Mouse (Mus musculus): Measurements from ENCODE around the gene Pagr1a. TPM values are rescaled to one million over a fixed set of nuclear protein-coding genes. Genes with fewer than 3 reads are reported as not detected.

Pagr1a gene
- total and polyA plus RNA-seq, 3 experiments, result 60.2 to 85.9 TPM; not detected in 1

DNA sequence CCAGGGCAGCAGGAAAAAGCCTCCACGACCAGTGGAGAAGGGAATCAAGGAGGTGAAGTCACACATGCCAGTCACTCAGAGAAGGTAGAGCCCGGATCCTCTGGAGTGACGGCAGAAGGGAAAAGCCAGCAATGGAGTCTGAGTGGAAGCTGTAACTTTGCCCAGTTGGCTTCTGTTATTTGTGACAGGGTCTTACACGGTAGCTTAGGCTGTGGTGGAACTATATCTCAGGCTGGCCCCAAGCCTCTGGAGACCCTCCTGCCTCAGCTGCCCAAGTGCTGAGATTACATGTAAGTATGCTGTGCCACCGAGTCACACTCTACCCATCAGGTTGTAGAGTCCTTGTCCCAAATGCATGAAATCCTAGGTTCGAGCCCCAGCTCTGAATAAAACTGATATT, 3.8 kb downstream of the Pagr1a start:
- Histone ChIP-seq H3K4me1 (ENCODE audit: control insufficient read depth in 1 of 2, insufficient read depth in 2 of 2, low read length in 2 of 2) (peaks cover 3 to 27% of the 10 kb centered on the region in 2 experiments), H3K4me3 (ENCODE audit: control insufficient read depth in 1 of 2, insufficient read depth in 1 of 2, low read depth in 2 of 2, low read length in 2 of 2) (no peak overlapping the region), H3K79me2 (ENCODE audit: control insufficient read depth, insufficient read depth, low read length, poor library complexity) (peaks cover 36% of the 10 kb centered on the region), H3K9ac (ENCODE audit: control insufficient read depth, low read depth, low read length, poor library complexity, severe bottlenecking) (no peak overlapping the region), H3K9me3 (replicated peaks; ENCODE audit: insufficient read depth, low read length) (no peaks in the 10 kb centered on the region), H3K27ac (ENCODE audit: control insufficient read depth, low read depth, low read length) (no peak overlapping the region), H3K27me3 (ENCODE audit: control insufficient read depth in 1 of 2, insufficient read depth in 2 of 2, low read length in 2 of 2) (no peaks in the 10 kb centered on the region), H3K36me3 (ENCODE audit: control insufficient read depth in 1 of 2, insufficient read depth in 2 of 2, low read length in 2 of 2) (peaks cover 0 to 24% of the 10 kb centered on the region in 2 experiments; a peak in 2 of 4 replicates)
- no peak for DNase-seq (ENCODE audit: low read depth, low spot score)
- TF ChIP-seq ZC3H11A (IDR thresholded peaks at IDR 0.05; ENCODE audit: low read depth, low read length), result no peak
- no peak for TF ChIP-seq MAX (IDR thresholded peaks at IDR 0.05; ENCODE audit: low read length)
- TF ChIP-seq MEF2A (IDR thresholded peaks at IDR 0.05; ENCODE audit: extremely low read depth, insufficient replicate concordance, low read depth, low read length, poor library complexity, severe bottlenecking), result no peak
- no peak for TF ChIP-seq POLR2AphosphoS2 (IDR thresholded peaks at IDR 0.05; ENCODE audit: low read length)
- no peak for TF ChIP-seq NRF1 (IDR thresholded peaks at IDR 0.05; ENCODE audit: insufficient read depth, low read depth, low read length, poor library complexity, severe bottlenecking)
- no peak for TF ChIP-seq SMC3 (IDR thresholded peaks at IDR 0.05; ENCODE audit: low read depth, low read length)
- no peak for TF ChIP-seq CTCF (IDR thresholded peaks at IDR 0.05 in 2 of 3, conservative IDR thresholded peaks at IDR 0.05 in 1 of 3; ENCODE audit: control insufficient read depth in 1 of 3, insufficient read depth in 1 of 3, low read depth in 2 of 3, low read length in 3 of 3, poor library complexity in 1 of 3, severe bottlenecking in 1 of 3)
- TF ChIP-seq NELFE (IDR thresholded peaks at IDR 0.05; ENCODE audit: low read depth, low read length), result no peak
- TF ChIP-seq ZNF384 (IDR thresholded peaks at IDR 0.05; ENCODE audit: low read depth, low read length), result no peak
- TF ChIP-seq POLR2A (IDR thresholded peaks at IDR 0.05; ENCODE audit: control insufficient read depth in 1 of 2, insufficient read depth in 1 of 2, low read depth in 1 of 2, low read length in 2 of 2, poor library complexity in 1 of 2), result no peak
- TF ChIP-seq JUND (IDR thresholded peaks at IDR 0.05; ENCODE audit: low read depth, low read length), result no peak
- no peak for TF ChIP-seq TAL1 (IDR thresholded peaks at IDR 0.05; ENCODE audit: low read length)
- no peak for TF ChIP-seq CHD1 (IDR thresholded peaks at IDR 0.05; ENCODE audit: low read depth, low read length)
- no peak for TF ChIP-seq RAD21 (IDR thresholded peaks at IDR 0.05; ENCODE audit: low read depth, low read length)
- no peak for TF ChIP-seq UBTF (IDR thresholded peaks at IDR 0.05; ENCODE audit: borderline replicate concordance, insufficient read depth, low read depth, low read length)

DNA sequence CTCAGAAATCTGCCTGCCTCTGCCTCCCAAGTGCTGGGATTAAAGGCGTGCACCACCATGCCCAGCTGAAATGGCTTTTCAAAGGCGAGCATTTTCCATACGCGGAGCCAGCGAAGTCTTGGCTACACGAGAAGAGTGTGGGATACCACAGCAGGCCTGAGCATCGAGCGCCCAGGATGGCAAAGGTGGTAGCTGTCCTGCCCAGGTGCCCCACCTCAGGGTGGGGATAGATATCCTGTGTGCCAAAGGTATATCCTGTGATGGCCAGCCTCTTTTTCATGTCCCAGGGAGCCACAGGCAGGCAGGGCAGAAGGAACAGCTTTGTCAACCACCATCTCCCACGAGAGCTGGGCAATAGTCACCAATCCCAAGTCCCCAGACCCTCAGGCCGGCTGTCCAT, 4.3 kb downstream of the Pagr1a start:
- Histone ChIP-seq H3K4me3 (ENCODE audit: control insufficient read depth in 1 of 2, insufficient read depth in 1 of 2, low read depth in 2 of 2, low read length in 2 of 2) (no peak overlapping the region), H3K9ac (ENCODE audit: control insufficient read depth, low read depth, low read length, poor library complexity, severe bottlenecking) (no peak overlapping the region), H3K9me3 (replicated peaks; ENCODE audit: insufficient read depth, low read length) (no peaks in the 10 kb centered on the region), H3K4me1 (ENCODE audit: control insufficient read depth in 1 of 2, insufficient read depth in 2 of 2, low read length in 2 of 2) (peaks cover 7 to 31% of the 10 kb centered on the region in 2 experiments), H3K36me3 (ENCODE audit: control insufficient read depth in 1 of 2, insufficient read depth in 2 of 2, low read length in 2 of 2) (peaks cover 0 to 29% of the 10 kb centered on the region in 2 experiments; a peak in 2 of 4 replicates), H3K79me2 (ENCODE audit: control insufficient read depth, insufficient read depth, low read length, poor library complexity) (peaks cover 36% of the 10 kb centered on the region), H3K27ac (ENCODE audit: control insufficient read depth, low read depth, low read length) (no peak overlapping the region), H3K27me3 (ENCODE audit: control insufficient read depth in 1 of 2, insufficient read depth in 2 of 2, low read length in 2 of 2) (no peaks in the 10 kb centered on the region)
- TF ChIP-seq CHD1 (IDR thresholded peaks at IDR 0.05; ENCODE audit: low read depth, low read length) (no peak), MXI1 (IDR thresholded peaks at IDR 0.05; ENCODE audit: low read depth, low read length) (no peak), HCFC1 (IDR thresholded peaks at IDR 0.05; ENCODE audit: low read depth, low read length) (no peak), NELFE (IDR thresholded peaks at IDR 0.05; ENCODE audit: low read depth, low read length) (no peak), UBTF (IDR thresholded peaks at IDR 0.05; ENCODE audit: borderline replicate concordance, insufficient read depth, low read depth, low read length) (no peak), RAD21 (IDR thresholded peaks at IDR 0.05; ENCODE audit: low read depth, low read length) (no peak), CHD2 (IDR thresholded peaks at IDR 0.05; ENCODE audit: low read length) (no peak), GATA1 (IDR thresholded peaks at IDR 0.05; ENCODE audit: low read depth, low read length) (no peak), ZMIZ1 (IDR thresholded peaks at IDR 0.05; ENCODE audit: low read depth, low read length) (no peak), ZKSCAN1 (IDR thresholded peaks at IDR 0.05; ENCODE audit: low read depth, low read length) (no peak), POLR2A (IDR thresholded peaks at IDR 0.05; ENCODE audit: control insufficient read depth in 1 of 2, insufficient read depth in 1 of 2, low read depth in 1 of 2, low read length in 2 of 2, poor library complexity in 1 of 2) (no peak), TAL1 (IDR thresholded peaks at IDR 0.05; ENCODE audit: low read length) (no peak), E2F4 (IDR thresholded peaks at IDR 0.05; ENCODE audit: borderline replicate concordance, low read depth, low read length) (no peak), MYB (IDR thresholded peaks at IDR 0.05; ENCODE audit: low read depth, low read length) (no peak), BHLHE40 (IDR thresholded peaks at IDR 0.05; ENCODE audit: borderline replicate concordance, low read depth, low read length) (no peak)
- DNase-seq (ENCODE audit: low read depth, low spot score), result no peak

Data from MEL (cell line).